Mouse (Mus musculus) hindbrain, postnatal 0 days (tissue): Measurements from ENCODE around the gene Large1. TPM values are rescaled to one million over a fixed set of nuclear protein-coding genes. Genes with fewer than 3 reads are reported as not detected.
"Not testable (repeated sequence)": the region's sequence is repeated elsewhere in the genome, so short reads cannot be mapped to it uniquely, and the experiment has no call there.

Experiments
- ATAC-seq: fragments of 200-750 bp; cut with Nextera tagmentation; 2 replicates; pipeline ENCODE4 v1.8.0; 2017; ENCODE audit warnings: mild to moderate bottlenecking, moderate TSS enrichment, moderate library complexity
- DNase-seq: peaks from one replicate; pipeline ENCODE4 v3.0.0-alpha.2; 2015; ENCODE audit warnings: low spot score
- H3K27ac ChIP-seq: fragments of 300-500 bp; sonication (generic); 2 replicates; pipeline ENCODE4 v1.5.1; 2014; ENCODE audit warnings: mild to moderate bottlenecking
- H3K27me3 ChIP-seq: fragments of 300-500 bp; sonication (generic); 2 replicates; pipeline ENCODE4 v1.6.1; 2014; ENCODE audit warnings: low read length, mixed read lengths; ENCODE audit not compliant: insufficient read depth
- H3K36me3 ChIP-seq: fragments of 300-500 bp; sonication (generic); 2 replicates; pipeline ENCODE4 v1.6.1; 2014; ENCODE audit warnings: low read length, mixed read lengths; ENCODE audit not compliant: insufficient read depth
- H3K4me1 ChIP-seq: fragments of 300-500 bp; sonication (generic); 2 replicates; pipeline ENCODE4 v1.6.1; 2014; ENCODE audit warnings: antibody characterized with exemption, low read length, mixed read lengths; ENCODE audit not compliant: insufficient read depth
- H3K4me2 ChIP-seq: fragments of 300-500 bp; sonication (generic); 2 replicates; pipeline ENCODE4 v1.6.1; 2014; ENCODE audit warnings: low read depth, mild to moderate bottlenecking, low read length, moderate library complexity, mixed read lengths
- H3K4me3 ChIP-seq: fragments of 300-500 bp; sonication (generic); 2 replicates; pipeline ENCODE4 v1.5.1; 2014; ENCODE audit warnings: low read length
- H3K9ac ChIP-seq: fragments of 300-500 bp; sonication (generic); replicated peaks from 2 replicates; pipeline ENCODE4 v1.6.1; 2014; ENCODE audit warnings: mild to moderate bottlenecking, low read length, moderate library complexity, mixed read lengths
- H3K9me3 ChIP-seq: fragments of 300-500 bp; sonication (generic); 2 replicates; pipeline ENCODE4 v1.6.1; 2016; ENCODE audit warnings: low read length, mixed read lengths
- CTCF ChIP-seq: IDR thresholded peaks from 2 replicates; pipeline ENCODE4 v1.5.1; 2016; ENCODE audit warnings: antibody characterized with exemption, control low read depth, low read depth
- WGBS: fragments of 180-500 bp; shearing (Covaris S2); extraction: QIAGEN DNeasy Blood & Tissue Kit; methylation state at CpG from one replicate; pipeline ENCODE4 v1.1.7; 2014; 5-methylcytosine and 5-hydroxymethylcytosine counted together
- polyA plus RNA-seq: library from polyadenylated mRNA; unstranded; fragments of >200 nt; fragmentation: Nextera tagmentation; extraction: Ambion mirVana; gene quantifications from 2 replicates; pipeline ENCODE4 v1.2.1, GENCODE M21; 2015
- total RNA-seq: library from RNA; depleted of rRNA; stranded (reverse); fragments of >200 nt; gene quantifications from 2 replicates; pipeline ENCODE4 v1.2.3, GENCODE M21; 2014

The Large1 gene
- total and polyA plus RNA-seq, 2 experiments from 2014 or later = 13.4 to 97.9 TPM

- DNase-seq = no peak
- no peak overlapping the region for H3K27ac ChIP-seq
- no peak for TF ChIP-seq CTCF
- H3K4me3 ChIP-seq = no peak overlapping the region
- H3K27me3 ChIP-seq = no peaks in the 10 kb centered on the region
- no peaks in the 10 kb centered on the region for H3K36me3 ChIP-seq
- no peak overlapping the region for H3K9ac ChIP-seq
- no peaks in the 10 kb centered on the region for H3K9me3 ChIP-seq
- WGBS = 89% methylated on average over 1 of the region's 1 CpGs
- H3K4me1 ChIP-seq = peaks cover 6% of the 10 kb centered on the region
- H3K4me2 ChIP-seq = no peak overlapping the region
- ATAC-seq = no peak
Observed at GRCm38 (mm10) chr8:73323591-73323990, 29.7 kb downstream of the Large1 start.

GRCm38 (mm10) chr8:73319500-73319899, 33.8 kb downstream of the Large1 start:
- H3K27me3 ChIP-seq, DNase-seq, H3K4me2 ChIP-seq, H3K9me3 ChIP-seq, H3K36me3 ChIP-seq, H3K27ac ChIP-seq, H3K4me1 ChIP-seq, H3K4me3 ChIP-seq, H3K9ac ChIP-seq: not testable (repeated sequence)
- 0 out of 2 replicates have a peak, but pooled peaks have one; percentile 76 for ATAC-seq
- WGBS = 90% methylated on average over 1 of the region's 3 CpGs

- ATAC-seq = no peak
- no peak overlapping the region for H3K9ac ChIP-seq
- no peak overlapping the region for H3K4me2 ChIP-seq
- TF ChIP-seq CTCF = no peak
- no peaks in the 10 kb centered on the region for H3K36me3 ChIP-seq
- H3K9me3 ChIP-seq = no peaks in the 10 kb centered on the region
- DNase-seq = no peak
- peaks cover 11% of the 10 kb centered on the region for H3K4me1 ChIP-seq
- H3K27ac ChIP-seq = no peak overlapping the region
- 86% methylated on average over 2 of the region's 2 CpGs for WGBS
- no peak overlapping the region for H3K4me3 ChIP-seq
- H3K27me3 ChIP-seq = no peaks in the 10 kb centered on the region
Observed at GRCm38 (mm10) chr8:73313911-73314310, 39.4 kb downstream of the Large1 start.

GRCm38 (mm10) chr8:73312714-73313607, 40.4 kb downstream of the Large1 start:
- TF ChIP-seq CTCF = no peak
- no peaks in the 10 kb centered on the region for H3K36me3 ChIP-seq
- DNase-seq (no peak), ATAC-seq (no peak)
- peaks cover 11% of the 10 kb centered on the region for H3K4me1 ChIP-seq
- H3K9me3 ChIP-seq = no peaks in the 10 kb centered on the region
- no peak overlapping the region for H3K4me3 ChIP-seq
- no peak overlapping the region for H3K27ac ChIP-seq
- 75% methylated on average over 8 of the region's 8 CpGs for WGBS
- no peak overlapping the region for H3K4me2 ChIP-seq
- no peaks in the 10 kb centered on the region for H3K27me3 ChIP-seq
- no peak overlapping the region for H3K9ac ChIP-seq

GRCm38 (mm10) chr8:73310471-73310870, 42.9 kb downstream of the Large1 start:
- DNase-seq = no peak
- no peak overlapping the region for H3K4me2 ChIP-seq
- no peak for TF ChIP-seq CTCF
- H3K36me3 ChIP-seq = no peaks in the 10 kb centered on the region
- WGBS = 95% methylated on average over 1 of the region's 1 CpGs
- no peaks in the 10 kb centered on the region for H3K27me3 ChIP-seq
- no peak overlapping the region for H3K4me3 ChIP-seq
- H3K4me1 ChIP-seq = peaks cover 11% of the 10 kb centered on the region
- H3K9ac ChIP-seq = no peak overlapping the region
- H3K27ac ChIP-seq = no peak overlapping the region
- ATAC-seq = no peak
- H3K9me3 ChIP-seq = no peaks in the 10 kb centered on the region

- no peak for TF ChIP-seq CTCF
- Histone ChIP-seq H3K4me3 (no peak overlapping the region), H3K4me2 (no peak overlapping the region), H3K27ac (no peak overlapping the region), H3K36me3 (no peaks in the 10 kb centered on the region), H3K4me1 (peaks cover 11% of the 10 kb centered on the region), H3K9ac (no peak overlapping the region), H3K9me3 (no peaks in the 10 kb centered on the region), H3K27me3 (no peaks in the 10 kb centered on the region)
- no peak for ATAC-seq
- DNase-seq = no peak
Observed at GRCm38 (mm10) chr8:73310036-73310435, 43.3 kb downstream of the Large1 start.

GRCm38 (mm10) chr8:73303907-73304306, 49.4 kb downstream of the Large1 start:
- Histone ChIP-seq H3K27me3 (no peaks in the 10 kb centered on the region), H3K4me1 (no peaks in the 10 kb centered on the region), H3K4me3 (no peak overlapping the region), H3K4me2 (no peak overlapping the region), H3K9me3 (no peaks in the 10 kb centered on the region), H3K36me3 (no peaks in the 10 kb centered on the region), H3K27ac (no peak overlapping the region), H3K9ac (no peak overlapping the region)
- TF ChIP-seq CTCF = no peak
- WGBS = 55% methylated on average over 4 of the region's 4 CpGs
- DNase-seq (no peak), ATAC-seq (no peak)
